Mouse (Mus musculus) embryo, embryonic 9.5 days (tissue): ENCODE data around the gene Ssh2.

ENCODE experiments used
- DNase-seq: peaks from one replicate; pipeline ENCODE4 v3.0.0-alpha.2; 2017; ENCODE audit errors: extremely low spot score

Gene Ssh2

GRCm38 (mm10) chr11:77215951-77216760 is at the start of gene Ssh2:
TSS of gene Ssh2 (plus strand) at chr11:77216287.
- peak; percentile 89 for DNase-seq

DNA sequence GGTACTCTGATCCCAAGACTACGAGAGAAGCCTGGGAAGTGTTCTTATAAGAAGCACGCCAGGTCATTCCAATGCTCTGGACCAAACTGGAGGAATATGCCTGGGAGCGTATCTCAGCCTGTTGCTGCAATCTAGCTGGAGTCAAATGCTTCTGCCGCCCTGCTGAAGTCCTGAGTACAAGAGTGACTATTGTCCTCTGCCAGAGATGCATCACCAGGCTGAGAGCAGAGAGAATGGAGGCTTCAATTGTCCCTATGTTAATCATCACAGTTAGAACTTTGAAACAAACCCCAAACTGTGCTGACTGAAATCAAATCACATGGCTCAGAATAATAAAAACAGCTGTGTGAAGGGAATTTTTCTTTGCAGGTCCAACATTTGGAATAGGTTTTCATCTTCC is 42.4 kb upstream of the Ssh2 start:
- DNase-seq = no peak

GRCm38 (mm10) chr11:77174531-77174930 is 41.6 kb upstream of the Ssh2 start:
- no peak for DNase-seq

DNA sequence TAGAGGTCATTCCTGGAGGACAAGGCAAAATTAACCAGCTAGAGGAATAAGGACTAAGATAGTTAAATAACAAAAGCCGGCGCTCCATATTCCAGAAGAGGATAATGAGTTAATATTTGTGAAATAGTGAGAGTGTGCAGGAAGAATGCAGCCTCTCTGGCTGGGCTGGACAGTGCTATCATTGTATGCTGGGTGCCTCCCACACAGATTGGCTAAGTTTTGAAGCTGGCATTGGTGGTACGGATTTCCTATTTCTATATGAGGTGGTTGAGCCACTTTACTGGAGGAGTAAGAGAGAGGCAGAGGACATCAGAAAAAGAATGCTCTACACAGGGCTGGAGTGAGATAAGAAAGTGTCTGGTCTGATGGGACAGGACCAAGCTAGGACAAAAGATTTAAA is 36.3 kb upstream of the Ssh2 start:
- no peak for DNase-seq

- DNase-seq = no peak
Measured at GRCm38 (mm10) chr11:77180886-77181285, 35.2 kb upstream of the Ssh2 start.

- DNase-seq = no peak
Measured at GRCm38 (mm10) chr11:77181528-77181927, 34.6 kb upstream of the Ssh2 start.

- no peak for DNase-seq
Measured at GRCm38 (mm10) chr11:77182041-77182440, 34.0 kb upstream of the Ssh2 start.

DNA sequence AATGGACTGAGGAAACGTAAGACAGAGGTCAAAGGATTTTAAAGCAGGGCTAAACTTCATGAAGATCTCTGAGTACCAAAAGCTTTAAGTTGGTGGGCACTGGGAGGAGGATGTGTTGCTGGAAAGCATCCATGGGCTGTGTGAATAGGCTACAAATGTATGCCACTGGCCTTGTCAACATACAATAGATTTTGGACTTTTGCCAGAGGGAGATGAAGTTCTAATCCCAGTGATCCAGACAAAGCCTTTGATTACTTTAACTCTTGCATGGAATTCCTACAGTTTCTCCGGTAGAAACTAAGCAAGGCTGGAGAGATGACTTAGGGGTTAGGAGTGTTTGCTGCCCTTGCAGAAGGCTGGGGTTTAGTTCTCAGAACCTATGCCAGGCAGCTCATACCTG is 33.5 kb upstream of the Ssh2 start:
- DNase-seq = no peak

DNA sequence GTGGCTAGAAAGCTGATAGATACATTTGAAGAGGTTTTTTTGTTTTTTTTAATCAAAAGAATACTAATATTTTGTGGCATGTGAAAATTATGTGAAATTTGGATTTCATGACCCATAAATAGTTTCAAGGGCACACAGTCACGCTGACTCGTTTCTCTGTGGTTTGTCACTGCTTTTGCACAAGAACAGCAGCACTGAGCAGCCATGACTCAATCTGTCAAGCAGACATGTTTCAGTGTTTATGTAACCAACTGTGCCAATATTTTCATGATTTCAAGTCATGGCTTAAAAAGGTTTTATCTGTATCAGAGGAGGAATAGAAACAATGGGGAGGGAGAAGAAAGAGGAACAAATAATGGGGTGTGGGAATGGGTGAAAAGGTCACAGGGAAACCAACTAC is 31.2 kb upstream of the Ssh2 start:
- no peak for DNase-seq

DNA sequence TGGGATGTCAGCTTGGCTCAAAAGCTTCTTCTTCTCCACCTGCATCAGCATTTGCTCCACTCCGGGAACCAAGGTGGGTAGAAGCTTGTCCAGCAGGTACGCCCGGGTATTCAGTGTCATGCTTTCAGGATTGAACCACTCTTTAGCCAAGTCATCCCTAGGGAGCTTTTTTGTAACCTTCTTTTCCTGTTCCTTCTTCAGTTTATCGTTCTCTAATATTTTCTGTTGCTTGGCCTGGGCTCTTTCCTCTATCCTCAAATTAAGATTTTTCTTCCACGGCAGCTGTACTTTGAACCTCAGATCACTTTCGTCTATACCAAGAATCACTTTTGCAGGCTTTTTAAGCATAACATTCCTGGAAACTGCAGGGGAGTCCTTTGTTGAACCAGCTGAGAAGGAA is 27.2 kb upstream of the Ssh2 start, which contains the start of gene Efcab5:
TSS of gene Efcab5 (minus strand) at position 101 of the 400 bp plus-strand sequence.
- no peak for DNase-seq

GRCm38 (mm10) chr11:77193410-77193809 is 22.7 kb upstream of the Ssh2 start:
- no peak for DNase-seq

DNA sequence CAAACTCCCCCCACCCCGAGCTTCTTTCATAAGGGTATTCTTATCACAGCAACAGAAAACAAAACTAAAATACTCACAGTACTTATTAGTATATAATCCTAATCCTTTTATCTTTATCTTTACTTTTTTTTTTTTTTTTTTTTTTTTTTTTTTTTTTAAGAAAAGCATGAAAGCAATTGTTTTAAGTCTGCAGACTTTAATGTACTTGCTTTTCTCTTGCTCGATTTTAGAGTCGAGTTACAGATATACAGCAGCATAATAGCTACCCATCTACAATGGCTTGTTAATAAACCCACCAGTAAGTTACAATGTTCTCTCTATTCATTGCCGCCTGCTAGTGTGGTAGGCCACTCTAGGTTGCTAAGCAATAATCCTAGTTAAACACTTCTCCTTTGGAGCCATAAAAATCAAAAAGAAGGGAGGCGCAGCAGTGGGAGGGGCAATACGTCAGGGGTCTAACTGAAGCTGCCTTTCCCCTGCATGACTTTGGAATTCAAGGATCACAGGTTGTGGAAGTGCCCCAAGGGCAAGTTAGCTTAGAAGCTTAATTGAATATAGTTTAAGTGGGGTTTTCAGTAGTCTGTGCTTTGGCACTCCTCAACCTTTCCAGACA is 22.0 kb upstream of the Ssh2 start:
- peak; percentile 47 for DNase-seq

DNA sequence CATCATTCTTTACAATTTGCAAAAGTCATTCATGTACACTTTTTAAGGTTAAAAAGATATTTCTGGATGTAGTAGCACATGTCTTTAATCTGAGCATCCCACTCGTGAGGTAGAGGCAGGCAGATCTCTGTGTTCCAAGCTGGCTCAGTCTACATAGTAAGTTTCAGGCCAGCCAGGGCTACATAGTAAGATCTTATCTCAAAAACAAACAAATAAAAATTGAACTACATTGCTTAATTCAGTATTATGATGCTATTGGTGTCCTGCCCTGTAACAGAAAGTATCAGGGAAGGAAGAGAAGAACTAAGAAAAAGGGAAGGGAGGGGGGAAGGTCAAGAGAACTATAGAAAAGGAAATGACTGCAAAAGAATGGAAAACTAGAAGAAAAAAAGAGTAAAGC is 21.3 kb upstream of the Ssh2 start:
- no peak for DNase-seq

GRCm38 (mm10) chr11:77195360-77196109 is 20.6 kb upstream of the Ssh2 start:
- no peak for DNase-seq

GRCm38 (mm10) chr11:77196181-77197143 is 19.6 kb upstream of the Ssh2 start:
- no peak for DNase-seq

DNA sequence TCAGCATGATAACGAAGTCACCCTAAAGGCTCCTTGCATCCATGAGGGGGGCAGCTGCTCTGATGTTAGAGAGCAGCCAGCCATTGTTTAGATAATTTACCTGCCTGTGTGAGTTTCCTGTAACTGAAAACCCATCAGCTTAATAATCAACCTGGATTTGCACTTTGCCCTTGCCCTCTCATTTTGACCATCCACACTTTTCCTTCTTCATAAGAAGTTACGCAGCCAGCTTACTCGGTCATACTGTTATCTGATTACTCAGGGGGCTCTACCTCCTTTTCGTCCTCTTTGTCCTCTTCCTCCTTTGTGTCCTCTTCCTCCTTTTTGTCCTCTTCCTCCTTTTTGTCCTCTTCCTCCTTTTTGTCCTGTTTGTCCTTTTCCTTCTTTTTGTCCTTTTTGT is 16.5 kb upstream of the Ssh2 start:
- DNase-seq = no peak

- no peak for DNase-seq
Measured at GRCm38 (mm10) chr11:77200703-77201102, 15.4 kb upstream of the Ssh2 start.

DNA sequence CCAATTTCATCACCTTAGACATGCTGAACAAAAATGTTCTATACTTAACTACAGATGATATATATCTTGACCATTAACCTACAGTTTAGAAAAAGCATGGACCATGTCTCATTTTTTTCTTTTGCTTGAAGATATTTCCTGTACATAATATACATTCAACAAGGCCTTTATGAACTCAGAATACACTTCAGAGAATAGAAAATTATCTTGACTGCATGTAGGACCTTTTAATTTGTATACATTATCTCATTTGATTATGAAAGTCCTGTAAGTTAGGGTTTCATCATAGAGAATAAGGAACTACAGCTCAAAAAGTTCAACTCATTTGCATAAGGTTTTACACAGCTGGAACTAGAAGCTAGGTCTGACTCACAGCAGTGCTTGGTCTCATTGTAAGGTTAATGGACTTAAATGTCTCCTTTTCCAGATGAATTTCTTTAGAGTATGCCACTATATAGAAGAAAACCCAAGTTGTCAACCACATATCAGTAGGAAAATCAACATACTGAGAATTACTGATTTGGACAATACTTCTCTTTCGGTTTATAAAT is 1.9 kb upstream of the Ssh2 start:
- DNase-seq = no peak

DNA sequence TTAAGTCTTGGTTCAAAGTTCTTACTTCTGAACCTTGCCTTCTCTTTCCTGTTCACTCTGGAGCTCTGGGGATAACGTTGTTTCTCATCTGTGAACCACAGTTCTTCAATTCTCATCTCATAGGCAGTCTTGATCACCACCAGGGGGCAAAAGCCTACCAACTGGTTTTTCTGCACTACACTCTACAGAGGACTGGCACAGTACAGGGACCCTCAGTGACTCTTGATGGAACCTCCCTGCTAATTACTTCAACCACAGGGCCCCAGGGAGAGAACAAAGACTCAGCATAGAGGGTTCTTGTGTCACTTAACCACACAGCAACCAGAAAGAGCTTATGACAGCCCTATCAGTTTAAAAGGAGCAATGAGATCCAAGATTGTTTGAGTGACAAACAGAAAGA is 1.3 kb upstream of the Ssh2 start:
- peak; percentile 63 for DNase-seq

GRCm38 (mm10) chr11:77215483-77215882 is 604 bp upstream of the Ssh2 start:
- DNase-seq = no peak

- DNase-seq = no peak
Measured at GRCm38 (mm10) chr11:77216761-77217130, 659 bp downstream of the Ssh2 start.
